Mouse (Mus musculus): ENCODE data around the gene Btbd35f20. TPM values are rescaled to one million over a fixed set of nuclear protein-coding genes. Genes with fewer than 3 reads are reported as not detected.

Btbd35f20 gene
- not detected in 2 replicates for polyA plus RNA-seq (2012; rRNA removed)

GRCm38 (mm10) chrX:4291145-4291544 is at the start of gene Btbd35f20:
Gene Btbd35f20, minus strand, starts transcription at chrX:4291245.

Other genes starting within 250 kb of the Btbd35f20 start
- not detected in 2 replicates for gene Btbd35f28, start 94.7 kb downstream of the Btbd35f20 start, polyA plus RNA-seq (2012; rRNA removed)
- not detected in 2 replicates for gene Btbd35f17, start 79.4 kb upstream of the Btbd35f20 start, polyA plus RNA-seq (2012; rRNA removed)